Mouse (Mus musculus) testis, adult 2 months (tissue): Measurements from ENCODE around the gene Hspg2.

Experiments
- CTCF ChIP-seq: fragments of 200-500 bp; IDR thresholded peaks from 2 replicates; pipeline ENCODE4 v1.5.1; 2012; ENCODE audit warnings: low read depth, mild to moderate bottlenecking, inconsistent platforms, low read length, moderate library complexity; ENCODE audit not compliant: control insufficient read depth, insufficient read depth, insufficient replicate concordance
- POLR2A ChIP-seq: fragments of 200-500 bp; IDR thresholded peaks from 2 replicates; pipeline ENCODE4 v1.6.1; 2012; ENCODE audit warnings: low read depth, mild to moderate bottlenecking, inconsistent platforms, low read length, moderate library complexity; ENCODE audit not compliant: control insufficient read depth

DNA sequence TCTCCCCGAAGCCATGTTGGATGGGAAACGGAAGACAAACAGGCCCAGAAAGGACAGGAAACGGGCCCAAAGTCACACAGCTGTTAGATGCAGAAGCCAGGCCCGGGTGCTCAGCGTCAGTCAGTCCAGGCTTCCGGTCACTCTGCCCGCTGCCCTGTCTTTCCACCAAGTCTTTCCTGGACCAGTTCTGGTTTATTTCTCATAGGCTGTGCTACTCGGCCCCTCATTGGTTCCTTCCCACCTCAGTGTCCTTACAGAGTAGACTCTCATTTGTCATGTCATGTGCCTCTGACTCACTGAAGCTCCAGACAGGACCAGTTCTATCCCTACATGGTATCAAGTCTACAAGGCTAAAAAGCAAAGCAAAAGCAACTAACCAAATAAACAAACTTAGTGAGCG is 41.0 kb downstream of the Hspg2 start:
- TF ChIP-seq CTCF (no peak), POLR2A (no peak)
